Mouse (Mus musculus) CH12.LX (cell line): ENCODE results near the gene Nkx3-2. TPM values are rescaled to one million over a fixed set of nuclear protein-coding genes. Genes with fewer than 3 reads are reported as not detected.
A peak's percentile ranks its signal among the peaks of the same experiment; 100 is the strongest.

Experiments
- DNase-seq: peaks from one replicate; pipeline ENCODE4 v3.0.0-alpha.2; 2013; ENCODE audit errors: extremely low read depth
- H3K27ac ChIP-seq: 2 replicates; pipeline ENCODE4 v1.5.1; 2012; ENCODE audit warnings: low read depth, mild to moderate bottlenecking, control low read depth, moderate library complexity; ENCODE audit not compliant: insufficient read depth
- H3K27me3 ChIP-seq: replicated peaks from 2 replicates; pipeline ENCODE3; 2012; ENCODE audit warnings: inconsistent platforms
- H3K36me3 ChIP-seq, 2 experiments: replicated peaks in 1 of 2; 2 replicates each; pipeline versions ENCODE3 to v1.6.1; 2012; ENCODE audit warnings: inconsistent platforms in 1 of 2, low read length in 1 of 2, mild to moderate bottlenecking in 1 of 2, mixed read lengths in 1 of 2, moderate library complexity in 1 of 2; ENCODE audit not compliant: control insufficient read depth in 1 of 2, insufficient read depth in 1 of 2
- H3K4me1 ChIP-seq, 2 experiments: 2 replicates each; pipeline ENCODE4 v1.6.1; 2012; ENCODE audit warnings: inconsistent platforms in 1 of 2, moderate library complexity in 1 of 2; ENCODE audit not compliant: insufficient read depth in 2 of 2, control insufficient read depth in 1 of 2
- H3K4me2 ChIP-seq: 2 replicates; pipeline ENCODE4 v1.6.1; 2012; ENCODE audit warnings: low read depth, mild to moderate bottlenecking, control low read depth; ENCODE audit not compliant: poor library complexity, insufficient read depth, severe bottlenecking
- H3K4me3 ChIP-seq, 3 experiments: fragments of 150-350 bp in 1 of 3; sonication (generic) in 1 of 3; replicated peaks in 1 of 3; 2 replicates each; pipeline versions ENCODE3 to v1.5.1; 2011 to 2012; ENCODE audit warnings: low read depth in 2 of 3, low read length in 2 of 3, mild to moderate bottlenecking in 2 of 3, moderate library complexity in 2 of 3, control low read depth in 1 of 3, improper control_type of control experiment in 1 of 3, inconsistent platforms in 1 of 3, mixed read lengths in 1 of 3; ENCODE audit not compliant: poor library complexity in 1 of 3
- H3K79me2 ChIP-seq: replicated peaks from 2 replicates; pipeline ENCODE4 v1.6.1; 2012; ENCODE audit warnings: mild to moderate bottlenecking, moderate library complexity; ENCODE audit not compliant: control insufficient read depth, poor library complexity, insufficient read depth, severe bottlenecking; ENCODE audit errors: extremely low read depth
- H3K9ac ChIP-seq: 2 replicates; pipeline ENCODE4 v1.6.1; 2012; ENCODE audit warnings: low read depth, mild to moderate bottlenecking, control low read depth, moderate library complexity; ENCODE audit not compliant: insufficient read depth
- H3K9me3 ChIP-seq: replicated peaks from 2 replicates; pipeline ENCODE3; 2012; ENCODE audit warnings: low read length, inconsistent platforms, mixed read lengths
- BHLHE40 ChIP-seq: IDR thresholded peaks from 2 replicates; pipeline ENCODE4 v1.6.1; 2011; ENCODE audit warnings: mild to moderate bottlenecking, low read depth, low read length, improper control_type of control experiment
- CHD1 ChIP-seq: IDR thresholded peaks from 2 replicates; pipeline ENCODE4 v1.6.1; 2012; ENCODE audit warnings: low read depth, low read length, improper control_type of control experiment, inconsistent platforms
- CHD2 ChIP-seq: IDR thresholded peaks from 2 replicates; pipeline ENCODE4 v1.6.1; 2011; ENCODE audit warnings: low read length, improper control_type of control experiment
- EP300 ChIP-seq: IDR thresholded peaks from 2 replicates; pipeline ENCODE4 v1.6.1; 2011; ENCODE audit warnings: low read length, improper control_type of control experiment
- ETS1 ChIP-seq: conservative IDR thresholded peaks from 2 replicates; pipeline ENCODE4 v1.6.1; 2012; ENCODE audit warnings: low read depth, mild to moderate bottlenecking, inconsistent platforms, low read length, improper control_type of control experiment, moderate library complexity
- GABPA ChIP-seq: IDR thresholded peaks from 2 replicates; pipeline ENCODE4 v1.6.1; 2012; ENCODE audit warnings: low read depth, low read length, improper control_type of control experiment, inconsistent platforms; ENCODE audit not compliant: insufficient replicate concordance
- HCFC1 ChIP-seq: IDR thresholded peaks from 2 replicates; pipeline ENCODE4 v1.6.1; 2012; ENCODE audit warnings: low read depth, mild to moderate bottlenecking, inconsistent platforms, low read length, improper control_type of control experiment
- IRF4 ChIP-seq: IDR thresholded peaks from 2 replicates; pipeline ENCODE4 v1.6.1; 2014; ENCODE audit warnings: low read depth, mild to moderate bottlenecking, inconsistent platforms, low read length, improper control_type of control experiment
- JUND ChIP-seq: conservative IDR thresholded peaks from 2 replicates; pipeline ENCODE4 v1.6.1; 2011; ENCODE audit warnings: low read depth, low read length, improper control_type of control experiment
- KAT2A ChIP-seq: IDR thresholded peaks from 2 replicates; pipeline ENCODE4 v1.6.1; 2012; ENCODE audit warnings: low read length, improper control_type of control experiment, inconsistent platforms; ENCODE audit not compliant: insufficient replicate concordance
- MAZ ChIP-seq: IDR thresholded peaks from 2 replicates; pipeline ENCODE4 v1.6.1; 2012; ENCODE audit warnings: low read depth, mild to moderate bottlenecking, inconsistent platforms, low read length, improper control_type of control experiment, moderate library complexity
- MYC ChIP-seq: IDR thresholded peaks from 2 replicates; pipeline ENCODE4 v1.6.1; 2011; ENCODE audit warnings: low read depth, mild to moderate bottlenecking, improper control_type of control experiment, low read length
- NELFE ChIP-seq: IDR thresholded peaks from 2 replicates; pipeline ENCODE4 v1.6.1; 2011; ENCODE audit warnings: low read depth, low read length, improper control_type of control experiment
- NRF1 ChIP-seq: IDR thresholded peaks from 2 replicates; pipeline ENCODE4 v1.6.1; 2014; ENCODE audit warnings: low read depth, mild to moderate bottlenecking, inconsistent platforms, low read length, improper control_type of control experiment, moderate library complexity
- PAX5 ChIP-seq: IDR thresholded peaks from 2 replicates; pipeline ENCODE4 v1.6.1; 2012; ENCODE audit warnings: low read length, inconsistent platforms, mixed read lengths
- RCOR1 ChIP-seq: conservative IDR thresholded peaks from 2 replicates; pipeline ENCODE4 v1.6.1; 2012; ENCODE audit warnings: low read depth, mild to moderate bottlenecking, inconsistent platforms, low read length, improper control_type of control experiment
- SMC3 ChIP-seq: IDR thresholded peaks from 2 replicates; pipeline ENCODE4 v1.6.1; 2011; ENCODE audit warnings: low read depth, low read length, improper control_type of control experiment
- TBP ChIP-seq: conservative IDR thresholded peaks from 2 replicates; pipeline ENCODE4 v1.6.1; 2011; ENCODE audit warnings: low read depth, low read length, improper control_type of control experiment
- TCF12 ChIP-seq: IDR thresholded peaks from 2 replicates; pipeline ENCODE4 v1.6.1; 2014; ENCODE audit warnings: low read depth, mild to moderate bottlenecking, inconsistent platforms, low read length, improper control_type of control experiment
- UBTF ChIP-seq: IDR thresholded peaks from 2 replicates; pipeline ENCODE4 v1.6.1; 2012; ENCODE audit warnings: low read depth, mild to moderate bottlenecking, inconsistent platforms, low read length, improper control_type of control experiment, moderate library complexity
- USF1 ChIP-seq: IDR thresholded peaks from 2 replicates; pipeline ENCODE4 v1.6.1; 2014; ENCODE audit warnings: low read depth, mild to moderate bottlenecking, inconsistent platforms, low read length, improper control_type of control experiment
- ZMIZ1 ChIP-seq: IDR thresholded peaks from 2 replicates; pipeline ENCODE4 v1.6.1; 2012; ENCODE audit warnings: low read depth, mild to moderate bottlenecking, inconsistent platforms, low read length, improper control_type of control experiment
- dilution Hi-C: fragments of 300-500 bp; cut with MboI; formaldehyde crosslinking; loops from 2 replicates; pipeline ENCODE4 v1.14.3; 2020; ENCODE audit warnings: low sequenced_read_pairs; ENCODE audit not compliant: extremely low pct_unique_long_range_greater_than_20kb, extremely low pct_ligation_motif_present
- in situ Hi-C: fragments of 300-500 bp; cut with MboI; formaldehyde crosslinking; loops from 3 replicates; pipeline ENCODE4 v1.14.3; 2019; ENCODE audit warnings: low sequenced_read_pairs, low pct_ligation_motif_present, low pct_unique_long_range_greater_than_20kb, mixed read lengths
- polyA plus RNA-seq: library from polyadenylated mRNA; unstranded; fragments of >175 nt; gene quantifications from 2 replicates; pipeline ENCODE4 v1.2.1, GENCODE M21; 2012; ENCODE audit warnings: low read depth; ENCODE audit not compliant: insufficient read length
- total RNA-seq, 2 experiments: library from RNA; depleted of rRNA; stranded (reverse); fragments of 300-350 nt in 1 of 2; fragments of >200 nt in 1 of 2; gene quantifications; 2 replicates each; pipeline ENCODE4 v1.2.3; 2012 to 2014

The Nkx3-2 gene
- total and polyA plus RNA-seq, 3 experiments = not detected

DNA sequence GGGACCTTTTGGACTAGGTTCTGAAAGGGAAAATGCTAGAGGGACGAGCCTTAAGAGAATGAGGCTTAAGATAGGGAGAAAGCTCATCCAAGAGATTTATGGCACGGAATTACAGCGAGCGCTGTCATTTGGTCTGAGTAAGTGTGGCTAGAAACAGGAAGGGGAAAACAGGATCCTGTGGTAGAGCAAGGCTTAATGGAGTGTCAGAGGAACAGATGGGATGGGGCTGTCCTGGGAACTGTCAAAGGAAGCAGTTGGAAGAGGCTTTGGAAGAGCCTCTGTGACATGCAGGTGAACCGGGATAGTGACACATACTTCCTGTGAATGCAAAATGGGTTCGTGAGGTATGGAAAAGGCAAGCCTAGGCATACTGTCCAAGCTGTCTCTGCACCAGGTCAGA, 11.4 kb upstream of the Nkx3-2 start:
- H3K4me3 ChIP-seq = no peak overlapping the region
- no peak overlapping the region for H3K27ac ChIP-seq
- TF ChIP-seq CHD1 (no peak), JUND (no peak), PAX5 (no peak), CHD2 (no peak), HCFC1 (no peak), NELFE (no peak), MAZ (no peak), ZMIZ1 (no peak), MYC (no peak), RCOR1 (no peak), USF1 (no peak), ETS1 (no peak), SMC3 (no peak), EP300 (no peak), TBP (no peak), UBTF (no peak), TCF12 (no peak), GABPA (no peak)
- TF ChIP-seq, all 38 proteins: peak for 0
- dilution Hi-C loops (no loop called here), in situ Hi-C loops (no loop called here)
- Histone ChIP-seq H3K9ac (no peak overlapping the region), H3K27me3 (no peaks in the 10 kb centered on the region), H3K79me2 (no peaks in the 10 kb centered on the region), H3K36me3 (no peaks in the 10 kb centered on the region), H3K4me2 (no peak overlapping the region), H3K4me1 (peaks cover 0 to 12% of the 10 kb centered on the region in 2 experiments; a peak in 2 of 4 replicates), H3K9me3 (no peaks in the 10 kb centered on the region)
- no peak for DNase-seq

GRCm38 (mm10) chr5:41775273-41775672, 11.0 kb upstream of the Nkx3-2 start:
- in situ Hi-C loops (no loop called here), dilution Hi-C loops (no loop called here)
- Histone ChIP-seq H3K4me3 (no peak overlapping the region), H3K36me3 (no peaks in the 10 kb centered on the region), H3K9me3 (no peaks in the 10 kb centered on the region), H3K4me1 (peaks cover 0 to 12% of the 10 kb centered on the region in 2 experiments; a peak in 2 of 4 replicates), H3K27ac (no peak overlapping the region), H3K9ac (no peak overlapping the region), H3K79me2 (no peaks in the 10 kb centered on the region), H3K27me3 (no peaks in the 10 kb centered on the region), H3K4me2 (no peak overlapping the region)
- TF ChIP-seq IRF4 (no peak), KAT2A (no peak), PAX5 (no peak), BHLHE40 (peak; percentile 9; the same call in 1 of the 2 replicates), TCF12 (no peak), NRF1 (no peak), NELFE (no peak)
- peak; percentile 30 for DNase-seq
